Mouse (Mus musculus) left cerebral cortex, adult 9 months (tissue): Measurements from ENCODE around the gene Ano3.

Experiments
- DNase-seq, 2 experiments: peaks; one replicate each; pipeline ENCODE4 v3.0.0; 2022; ENCODE audit warnings: low spot score in 2 of 2

Gene Ano3

GRCm38 (mm10) chr2:110806302-110807093 lies 144.2 kb downstream of the Ano3 start:
- DNase-seq: peak; percentile 9 to 36

GRCm38 (mm10) chr2:110795928-110796327 lies 154.8 kb downstream of the Ano3 start:
- no peak for DNase-seq

GRCm38 (mm10) chr2:110795433-110795832 lies 155.3 kb downstream of the Ano3 start:
- no peak for DNase-seq

GRCm38 (mm10) chr2:110787396-110787795 lies 163.3 kb downstream of the Ano3 start:
- DNase-seq: no peak

GRCm38 (mm10) chr2:110759434-110759833 lies 191.3 kb downstream of the Ano3 start:
- DNase-seq: no peak

GRCm38 (mm10) chr2:110757556-110757955 lies 193.2 kb downstream of the Ano3 start:
- no peak for DNase-seq

- no peak for DNase-seq
Observed at GRCm38 (mm10) chr2:110740493-110740892, 210.2 kb downstream of the Ano3 start.

GRCm38 (mm10) chr2:110739781-110740180 lies 210.9 kb downstream of the Ano3 start:
- no peak for DNase-seq

GRCm38 (mm10) chr2:110737981-110738380 lies 212.7 kb downstream of the Ano3 start:
- DNase-seq: no peak

- DNase-seq: peak in 1 of 2 experiments; percentile 21
Observed at GRCm38 (mm10) chr2:110737236-110737635, 213.5 kb downstream of the Ano3 start.

- DNase-seq: no peak
Observed at GRCm38 (mm10) chr2:110726106-110726505, 224.6 kb downstream of the Ano3 start.

- peak in 1 of 2 experiments; percentile 13 for DNase-seq
Observed at GRCm38 (mm10) chr2:110722208-110722607, 228.5 kb downstream of the Ano3 start.

GRCm38 (mm10) chr2:110721290-110721753 lies 229.4 kb downstream of the Ano3 start, which contains the start of gene Muc15:
TSS of gene Muc15 (plus strand) at chr2:110721340.
- DNase-seq: no peak

- peak; percentile 38 to 42 for DNase-seq
Observed at GRCm38 (mm10) chr2:110719051-110719450, 231.7 kb downstream of the Ano3 start.

- peak in 1 of 2 experiments; percentile 73 for DNase-seq
Observed at GRCm38 (mm10) chr2:110710055-110710720, 240.5 kb downstream of the Ano3 start.

GRCm38 (mm10) chr2:110709436-110709835 lies 241.3 kb downstream of the Ano3 start:
- peak in 1 of 2 experiments; percentile 9 for DNase-seq

- peak in 1 of 2 experiments; percentile 11 for DNase-seq
Observed at GRCm38 (mm10) chr2:110671071-110671624, 279.6 kb downstream of the Ano3 start.

GRCm38 (mm10) chr2:110663329-110663728 lies 287.4 kb downstream of the Ano3 start:
- peak in 1 of 2 experiments; percentile 25 for DNase-seq

GRCm38 (mm10) chr2:110644846-110645245 lies 305.9 kb downstream of the Ano3 start:
- DNase-seq: no peak

- DNase-seq: no peak
Observed at GRCm38 (mm10) chr2:110644358-110644757, 306.4 kb downstream of the Ano3 start.
